Mouse (Mus musculus): ENCODE results near the gene Col27a1. TPM values are rescaled to one million over a fixed set of nuclear protein-coding genes. Genes with fewer than 3 reads are reported as not detected.

Col27a1 gene
- polyA plus RNA-seq, 1 experiment from 2014 or later, result 4.2 TPM

- H3K4me2 ChIP-seq (ENCODE audit: low read length), result no peak overlapping the region
- ATAC-seq (ENCODE audit: insufficient number of reproducible peaks, insufficient read depth, low FRiP score, low read depth), result peak; percentile 58; the same call in 1 of the 2 replicates
- peaks cover 18 to 20% of the 10 kb centered on the region in 2 experiments for H3K4me1 ChIP-seq (ENCODE audit: control insufficient read depth in 2 of 2, insufficient read depth in 2 of 2, low read length in 2 of 2)
- no peaks in the 10 kb centered on the region for H3K27me3 ChIP-seq (ENCODE audit: control insufficient read depth, insufficient read depth, low read length)
- H3K27ac ChIP-seq (replicated peaks in 1 of 2; ENCODE audit: control insufficient read depth in 1 of 2, insufficient read depth in 1 of 2, low read depth in 2 of 2, low read length in 2 of 2), result peak overlapping the region; percentile 39 to 50; a peak in 2 of 4 replicates
- 30% methylated on average over 7 of the region's 7 CpGs for WGBS
- no peak overlapping the region for H3K4me3 ChIP-seq (ENCODE audit: control insufficient read depth in 1 of 2, insufficient read depth in 1 of 2, low read depth in 1 of 2, low read length in 2 of 2)
- no peaks in the 10 kb centered on the region for H3K9me3 ChIP-seq (ENCODE audit: control insufficient read depth, low read length)
- no peak overlapping the region; the same call in 1 of the 2 replicates for H3K9ac ChIP-seq (ENCODE audit: low read length)
- H3K36me3 ChIP-seq (ENCODE audit: control insufficient read depth, insufficient read depth, low read length), result 0 out of 2 replicates have a peak, but pooled peaks cover 8% of the 10 kb centered on the region
These were observed 77.3 kb downstream of the Col27a1 start for GRCm38 (mm10) chr4:63291075-63291474.

GRCm38 (mm10) chr4:63291658-63292057 is 77.9 kb downstream of the Col27a1 start:
- Histone ChIP-seq H3K9me3 (ENCODE audit: control insufficient read depth, low read length) (no peaks in the 10 kb centered on the region), H3K4me3 (ENCODE audit: control insufficient read depth in 1 of 2, insufficient read depth in 1 of 2, low read depth in 1 of 2, low read length in 2 of 2) (no peak overlapping the region), H3K36me3 (ENCODE audit: control insufficient read depth, insufficient read depth, low read length) (0 out of 2 replicates have a peak, but pooled peaks cover 8% of the 10 kb centered on the region), H3K27me3 (ENCODE audit: control insufficient read depth, insufficient read depth, low read length) (no peaks in the 10 kb centered on the region), H3K9ac (ENCODE audit: low read length) (no peak overlapping the region), H3K4me1 (ENCODE audit: control insufficient read depth in 2 of 2, insufficient read depth in 2 of 2, low read length in 2 of 2) (peaks cover 18 to 20% of the 10 kb centered on the region in 2 experiments), H3K27ac (replicated peaks in 1 of 2; ENCODE audit: control insufficient read depth in 1 of 2, insufficient read depth in 1 of 2, low read depth in 2 of 2, low read length in 2 of 2) (no peak overlapping the region), H3K4me2 (ENCODE audit: low read length) (no peak overlapping the region)
- ATAC-seq (ENCODE audit: insufficient number of reproducible peaks, insufficient read depth, low FRiP score, low read depth), result no peak
- WGBS, result 84% methylated on average over 4 of the region's 4 CpGs

- ATAC-seq (ENCODE audit: insufficient number of reproducible peaks, insufficient read depth, low FRiP score, low read depth), result no peak
- WGBS, result 71% methylated on average over 1 of the region's 1 CpGs
- H3K4me3 ChIP-seq (ENCODE audit: control insufficient read depth in 1 of 2, insufficient read depth in 1 of 2, low read depth in 1 of 2, low read length in 2 of 2), result no peak overlapping the region
- no peaks in the 10 kb centered on the region for H3K9me3 ChIP-seq (ENCODE audit: control insufficient read depth, low read length)
- no peak overlapping the region for H3K4me2 ChIP-seq (ENCODE audit: low read length)
- H3K9ac ChIP-seq (ENCODE audit: low read length), result no peak overlapping the region
- H3K27ac ChIP-seq (replicated peaks in 1 of 2; ENCODE audit: control insufficient read depth in 1 of 2, insufficient read depth in 1 of 2, low read depth in 2 of 2, low read length in 2 of 2), result no peak overlapping the region
- peaks cover 11 to 12% of the 10 kb centered on the region in 2 experiments for H3K4me1 ChIP-seq (ENCODE audit: control insufficient read depth in 2 of 2, insufficient read depth in 2 of 2, low read length in 2 of 2)
- 0 out of 2 replicates have a peak, but pooled peaks cover 8% of the 10 kb centered on the region for H3K36me3 ChIP-seq (ENCODE audit: control insufficient read depth, insufficient read depth, low read length)
- H3K27me3 ChIP-seq (ENCODE audit: control insufficient read depth, insufficient read depth, low read length), result no peaks in the 10 kb centered on the region; the same call in 1 of the 2 replicates
These were observed 81.8 kb downstream of the Col27a1 start for GRCm38 (mm10) chr4:63295641-63296040.

GRCm38 (mm10) chr4:63296263-63296662 is 82.5 kb downstream of the Col27a1 start:
- WGBS, result 56% methylated on average over 3 of the region's 3 CpGs

GRCm38 (mm10) chr4:63296876-63297275 is 83.1 kb downstream of the Col27a1 start:
- ATAC-seq (ENCODE audit: insufficient number of reproducible peaks, insufficient read depth, low FRiP score, low read depth), result no peak
- Histone ChIP-seq H3K27me3 (ENCODE audit: control insufficient read depth, insufficient read depth, low read length) (no peaks in the 10 kb centered on the region; the same call in 1 of the 2 replicates), H3K4me1 (ENCODE audit: control insufficient read depth in 2 of 2, insufficient read depth in 2 of 2, low read length in 2 of 2) (peaks cover 0 to 4% of the 10 kb centered on the region in 2 experiments; a peak in 2 of 4 replicates), H3K9ac (ENCODE audit: low read length) (no peak overlapping the region), H3K27ac (replicated peaks in 1 of 2; ENCODE audit: control insufficient read depth in 1 of 2, insufficient read depth in 1 of 2, low read depth in 2 of 2, low read length in 2 of 2) (no peak overlapping the region), H3K4me2 (ENCODE audit: low read length) (no peak overlapping the region), H3K36me3 (ENCODE audit: control insufficient read depth, insufficient read depth, low read length) (0 out of 2 replicates have a peak, but pooled peaks cover 8% of the 10 kb centered on the region), H3K9me3 (ENCODE audit: control insufficient read depth, low read length) (no peaks in the 10 kb centered on the region), H3K4me3 (ENCODE audit: control insufficient read depth in 1 of 2, insufficient read depth in 1 of 2, low read depth in 1 of 2, low read length in 2 of 2) (no peak overlapping the region)
- 83% methylated on average over 8 of the region's 8 CpGs for WGBS

More at GRCm38 (mm10) chr4:63296263-63296662, 82.5 kb downstream of the Col27a1 start:
- no peak overlapping the region for H3K4me2 ChIP-seq (ENCODE audit: low read length)
- ATAC-seq (ENCODE audit: insufficient number of reproducible peaks, insufficient read depth, low FRiP score, low read depth), result no peak
- H3K4me1 ChIP-seq (ENCODE audit: control insufficient read depth in 2 of 2, insufficient read depth in 2 of 2, low read length in 2 of 2), result peaks cover 5 to 8% of the 10 kb centered on the region in 2 experiments
- no peak overlapping the region for H3K27ac ChIP-seq (replicated peaks in 1 of 2; ENCODE audit: control insufficient read depth in 1 of 2, insufficient read depth in 1 of 2, low read depth in 2 of 2, low read length in 2 of 2)
- H3K4me3 ChIP-seq (ENCODE audit: control insufficient read depth in 1 of 2, insufficient read depth in 1 of 2, low read depth in 1 of 2, low read length in 2 of 2), result no peak overlapping the region
- H3K36me3 ChIP-seq (ENCODE audit: control insufficient read depth, insufficient read depth, low read length), result 0 out of 2 replicates have a peak, but pooled peaks cover 8% of the 10 kb centered on the region
- H3K9me3 ChIP-seq (ENCODE audit: control insufficient read depth, low read length), result no peaks in the 10 kb centered on the region
- no peak overlapping the region for H3K9ac ChIP-seq (ENCODE audit: low read length)
- H3K27me3 ChIP-seq (ENCODE audit: control insufficient read depth, insufficient read depth, low read length), result no peaks in the 10 kb centered on the region; the same call in 1 of the 2 replicates

- H3K9me3 ChIP-seq (ENCODE audit: control insufficient read depth, low read length), result no peaks in the 10 kb centered on the region
- no peak overlapping the region for H3K4me2 ChIP-seq (ENCODE audit: low read length)
- no peak for ATAC-seq (ENCODE audit: insufficient number of reproducible peaks, insufficient read depth, low FRiP score, low read depth)
- no peak overlapping the region for H3K27ac ChIP-seq (replicated peaks in 1 of 2; ENCODE audit: control insufficient read depth in 1 of 2, insufficient read depth in 1 of 2, low read depth in 2 of 2, low read length in 2 of 2)
- 72% methylated on average over 8 of the region's 8 CpGs for WGBS
- H3K4me3 ChIP-seq (ENCODE audit: control insufficient read depth in 1 of 2, insufficient read depth in 1 of 2, low read depth in 1 of 2, low read length in 2 of 2), result no peak overlapping the region
- peaks cover 0 to 4% of the 10 kb centered on the region in 2 experiments; a peak in 2 of 4 replicates for H3K4me1 ChIP-seq (ENCODE audit: control insufficient read depth in 2 of 2, insufficient read depth in 2 of 2, low read length in 2 of 2)
- H3K9ac ChIP-seq (ENCODE audit: low read length), result no peak overlapping the region
- H3K27me3 ChIP-seq (ENCODE audit: control insufficient read depth, insufficient read depth, low read length), result no peaks in the 10 kb centered on the region; the same call in 1 of the 2 replicates
- 0 out of 2 replicates have a peak, but pooled peaks cover 7% of the 10 kb centered on the region for H3K36me3 ChIP-seq (ENCODE audit: control insufficient read depth, insufficient read depth, low read length)
These were observed 84.4 kb downstream of the Col27a1 start for GRCm38 (mm10) chr4:63298191-63298590.

GRCm38 (mm10) chr4:63302641-63303040 is 88.8 kb downstream of the Col27a1 start:
- 0 out of 4 replicates have a peak, but pooled peaks cover 0 to 2% of the 10 kb centered on the region in 2 experiments for H3K4me1 ChIP-seq (ENCODE audit: control insufficient read depth in 2 of 2, insufficient read depth in 2 of 2, low read length in 2 of 2)

More at GRCm38 (mm10) chr4:63302641-63303040, 88.8 kb downstream of the Col27a1 start:
- H3K9me3 ChIP-seq (ENCODE audit: control insufficient read depth, low read length), result no peaks in the 10 kb centered on the region
- no peak overlapping the region for H3K9ac ChIP-seq (ENCODE audit: low read length)
- H3K27me3 ChIP-seq (ENCODE audit: control insufficient read depth, insufficient read depth, low read length), result peaks cover 3% of the 10 kb centered on the region; the same call in 1 of the 2 replicates
- H3K4me3 ChIP-seq (ENCODE audit: control insufficient read depth in 1 of 2, insufficient read depth in 1 of 2, low read depth in 1 of 2, low read length in 2 of 2), result no peak overlapping the region
- WGBS, result 64% methylated on average over 4 of the region's 4 CpGs
- no peak overlapping the region for H3K4me2 ChIP-seq (ENCODE audit: low read length)
- ATAC-seq (ENCODE audit: insufficient number of reproducible peaks, insufficient read depth, low FRiP score, low read depth), result no peak
- no peaks in the 10 kb centered on the region for H3K36me3 ChIP-seq (ENCODE audit: control insufficient read depth, insufficient read depth, low read length)
- H3K27ac ChIP-seq (replicated peaks in 1 of 2; ENCODE audit: control insufficient read depth in 1 of 2, insufficient read depth in 1 of 2, low read depth in 2 of 2, low read length in 2 of 2), result no peak overlapping the region
